Mouse (Mus musculus): Measurements from ENCODE around the gene Lrrc73. TPM values are rescaled to one million over a fixed set of nuclear protein-coding genes. Genes with fewer than 3 reads are reported as not detected.

Gene Lrrc73
- polyA plus RNA-seq, 1 experiment from 2014 or later: 0.62 TPM

GRCm38 (mm10) chr17:46275034-46275433 lies 21.7 kb downstream of the Lrrc73 start:
- 83% methylated on average over 6 of the region's 6 CpGs for WGBS
- peaks cover 11% of the 10 kb centered on the region; the same call in 1 of the 2 replicates for H3K36me3 ChIP-seq (ENCODE audit: control insufficient read depth, insufficient read depth, low read length)
- DNase-seq (ENCODE audit: low spot score): no peak

GRCm38 (mm10) chr17:46275506-46275905 lies 22.2 kb downstream of the Lrrc73 start:
- H3K27ac ChIP-seq (ENCODE audit: low read depth, low read length): no peak overlapping the region
- DNase-seq (ENCODE audit: low spot score) (no peak), ATAC-seq (replicated peaks; ENCODE audit: low FRiP score) (no peak)
- peaks cover 10% of the 10 kb centered on the region; the same call in 1 of the 2 replicates for H3K36me3 ChIP-seq (ENCODE audit: control insufficient read depth, insufficient read depth, low read length)
- WGBS: 68% methylated on average over 10 of the region's 10 CpGs
- no peaks in the 10 kb centered on the region for H3K9me3 ChIP-seq (ENCODE audit: control insufficient read depth, low read length)
- H3K4me3 ChIP-seq (ENCODE audit: low read depth, low read length): no peak overlapping the region
- no peaks in the 10 kb centered on the region for H3K27me3 ChIP-seq (replicated peaks; ENCODE audit: control insufficient read depth, insufficient read depth, low read length)
- H3K4me2 ChIP-seq: no peak overlapping the region
- peaks cover 4% of the 10 kb centered on the region for H3K4me1 ChIP-seq (replicated peaks; ENCODE audit: control insufficient read depth, insufficient read depth, low read length)
- H3K9ac ChIP-seq (ENCODE audit: low read depth, low read length): no peak overlapping the region

More at GRCm38 (mm10) chr17:46275034-46275433, 21.7 kb downstream of the Lrrc73 start:
- Histone ChIP-seq H3K4me3 (ENCODE audit: low read depth, low read length) (no peak overlapping the region), H3K27ac (ENCODE audit: low read depth, low read length) (no peak overlapping the region), H3K4me1 (replicated peaks; ENCODE audit: control insufficient read depth, insufficient read depth, low read length) (peaks cover 4% of the 10 kb centered on the region), H3K9ac (ENCODE audit: low read depth, low read length) (no peak overlapping the region), H3K9me3 (ENCODE audit: control insufficient read depth, low read length) (no peaks in the 10 kb centered on the region), H3K27me3 (replicated peaks; ENCODE audit: control insufficient read depth, insufficient read depth, low read length) (no peaks in the 10 kb centered on the region), H3K4me2 (no peak overlapping the region)
- no peak for ATAC-seq (replicated peaks; ENCODE audit: low FRiP score)

DNA sequence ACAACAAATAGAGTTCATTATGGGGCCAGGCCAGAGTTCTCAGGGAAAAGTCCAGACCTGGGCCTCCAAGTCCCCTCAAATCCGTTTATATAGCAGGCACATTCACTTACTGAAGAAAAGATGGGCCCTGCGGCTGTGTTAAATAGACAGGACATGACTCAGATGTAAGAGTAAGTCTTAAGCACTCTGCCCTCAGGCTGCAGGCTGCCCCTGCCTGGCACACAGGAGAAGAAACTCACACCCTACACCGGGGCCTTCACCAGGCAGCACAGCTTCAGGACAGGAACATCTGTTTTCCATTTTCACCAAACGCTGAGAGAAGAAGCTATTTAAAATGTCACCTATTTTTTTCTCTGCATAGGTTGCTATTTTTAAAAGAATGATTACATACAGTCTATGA lies 24.3 kb downstream of the Lrrc73 start:
- no peaks in the 10 kb centered on the region for H3K9me3 ChIP-seq (ENCODE audit: control insufficient read depth, low read length)
- H3K4me3 ChIP-seq (ENCODE audit: low read depth, low read length): no peak overlapping the region
- no peak overlapping the region for H3K4me2 ChIP-seq
- no peak overlapping the region for H3K27ac ChIP-seq (ENCODE audit: low read depth, low read length)
- H3K27me3 ChIP-seq (replicated peaks; ENCODE audit: control insufficient read depth, insufficient read depth, low read length): no peaks in the 10 kb centered on the region
- DNase-seq (ENCODE audit: low spot score): no peak
- no peak for ATAC-seq (replicated peaks; ENCODE audit: low FRiP score)
- H3K9ac ChIP-seq (ENCODE audit: low read depth, low read length): no peak overlapping the region
- H3K36me3 ChIP-seq (ENCODE audit: control insufficient read depth, insufficient read depth, low read length): peaks cover 8% of the 10 kb centered on the region; the same call in 1 of the 2 replicates
- H3K4me1 ChIP-seq (replicated peaks; ENCODE audit: control insufficient read depth, insufficient read depth, low read length): peaks cover 15% of the 10 kb centered on the region
- 73% methylated on average over 4 of the region's 4 CpGs for WGBS

DNA sequence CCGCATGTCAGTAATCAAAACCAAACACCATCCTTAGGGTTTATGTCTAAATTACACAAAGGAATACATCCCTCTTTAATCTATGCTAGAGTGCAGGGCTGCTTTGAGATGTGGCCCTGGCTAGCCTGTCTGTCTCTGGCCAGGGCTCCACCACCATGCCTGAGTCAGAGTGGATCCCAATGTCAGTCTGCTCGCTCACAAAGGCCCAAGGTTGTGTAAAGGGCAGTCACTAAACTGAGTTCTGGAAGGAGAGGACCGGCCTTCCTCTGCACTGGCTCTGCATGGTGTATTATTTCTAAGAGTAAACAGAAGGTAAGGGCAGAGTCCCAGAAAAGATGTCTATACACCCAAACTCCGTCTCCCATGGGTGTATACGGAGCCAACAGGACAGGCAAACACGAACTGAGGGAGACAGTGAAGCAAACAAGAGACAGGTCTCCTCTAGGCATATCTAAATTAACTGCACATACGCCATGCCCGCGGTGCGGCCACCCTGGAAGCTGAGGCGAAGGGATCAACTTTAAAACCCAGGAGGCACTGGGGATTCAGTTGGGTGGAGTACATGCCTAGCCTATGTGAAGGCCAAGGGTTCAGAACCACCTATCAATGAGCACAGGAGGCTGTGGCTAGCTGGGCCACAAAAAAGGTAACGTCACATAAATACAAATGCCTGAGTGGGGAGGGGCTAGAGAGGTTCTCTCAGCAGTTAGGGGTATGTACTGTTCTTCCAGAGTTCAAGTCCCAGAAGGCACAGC lies 24.9 kb downstream of the Lrrc73 start:
- no peak for ATAC-seq (replicated peaks; ENCODE audit: low FRiP score)
- peaks cover 8% of the 10 kb centered on the region; the same call in 1 of the 2 replicates for H3K36me3 ChIP-seq (ENCODE audit: control insufficient read depth, insufficient read depth, low read length)
- H3K9ac ChIP-seq (ENCODE audit: low read depth, low read length): no peak overlapping the region
- no peaks in the 10 kb centered on the region for H3K9me3 ChIP-seq (ENCODE audit: control insufficient read depth, low read length)
- no peak for DNase-seq (ENCODE audit: low spot score)
- no peaks in the 10 kb centered on the region for H3K27me3 ChIP-seq (replicated peaks; ENCODE audit: control insufficient read depth, insufficient read depth, low read length)
- H3K4me3 ChIP-seq (ENCODE audit: low read depth, low read length): no peak overlapping the region
- peaks cover 15% of the 10 kb centered on the region for H3K4me1 ChIP-seq (replicated peaks; ENCODE audit: control insufficient read depth, insufficient read depth, low read length)
- 88% methylated on average over 12 of the region's 12 CpGs for WGBS
- H3K4me2 ChIP-seq: no peak overlapping the region
- H3K27ac ChIP-seq (ENCODE audit: low read depth, low read length): no peak overlapping the region

- peaks cover 6% of the 10 kb centered on the region; the same call in 1 of the 2 replicates for H3K36me3 ChIP-seq (ENCODE audit: control insufficient read depth, insufficient read depth, low read length)
- WGBS: 0% methylated on average over 37 of the region's 37 CpGs
- H3K4me2 ChIP-seq: peak within 1 kb of the TSS; percentile 90
- H3K9ac ChIP-seq (ENCODE audit: low read depth, low read length): peak within 1 kb of the TSS; percentile 80
- peak within 1 kb of the TSS; percentile 80 for H3K27ac ChIP-seq (ENCODE audit: low read depth, low read length)
- peaks cover 10% of the 10 kb centered on the region for H3K4me1 ChIP-seq (replicated peaks; ENCODE audit: control insufficient read depth, insufficient read depth, low read length)
- ATAC-seq (replicated peaks; ENCODE audit: low FRiP score) (peak; percentile 94), DNase-seq (ENCODE audit: low spot score) (peak; percentile 89)
- no peaks in the 10 kb centered on the region for H3K9me3 ChIP-seq (ENCODE audit: control insufficient read depth, low read length)
- peak within 1 kb of the TSS; percentile 77 for H3K4me3 ChIP-seq (ENCODE audit: low read depth, low read length)
- H3K27me3 ChIP-seq (replicated peaks; ENCODE audit: control insufficient read depth, insufficient read depth, low read length): no peaks in the 10 kb centered on the region
These were observed 29.3 kb downstream of the Lrrc73 start, which contains the start of gene Tjap1 for GRCm38 (mm10) chr17:46282483-46283123. TSS of gene Tjap1 (minus strand) at chr17:46283026.

DNA sequence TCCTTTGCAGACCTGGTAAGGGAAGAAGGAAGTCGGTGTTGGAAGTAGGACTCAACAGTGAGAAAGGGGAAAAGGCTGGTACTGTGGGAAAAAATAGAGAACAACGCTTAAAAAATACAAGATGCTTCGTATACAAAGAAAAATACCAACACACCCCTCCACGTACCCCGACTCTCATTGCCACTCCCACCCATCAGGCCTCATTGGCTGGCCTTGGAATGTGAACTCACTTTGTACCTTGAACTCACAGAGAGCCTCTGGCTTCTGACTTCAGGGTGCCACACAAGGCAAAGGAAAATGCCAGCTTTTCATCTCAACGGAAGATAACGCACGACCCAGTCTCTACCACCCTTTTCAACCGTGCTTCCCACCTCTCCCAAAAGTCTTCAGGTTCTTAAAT lies 29.8 kb downstream of the Lrrc73 start:
- H3K9me3 ChIP-seq (ENCODE audit: control insufficient read depth, low read length): no peaks in the 10 kb centered on the region
- H3K4me2 ChIP-seq: peak overlapping the region; percentile 90
- peak overlapping the region; percentile 77 for H3K4me3 ChIP-seq (ENCODE audit: low read depth, low read length)
- peaks cover 10% of the 10 kb centered on the region for H3K4me1 ChIP-seq (replicated peaks; ENCODE audit: control insufficient read depth, insufficient read depth, low read length)
- DNase-seq (ENCODE audit: low spot score): no peak
- WGBS: 23% methylated on average over 9 of the region's 9 CpGs
- ATAC-seq (replicated peaks; ENCODE audit: low FRiP score): peak; percentile 53
- no peak overlapping the region for H3K27ac ChIP-seq (ENCODE audit: low read depth, low read length)
- H3K9ac ChIP-seq (ENCODE audit: low read depth, low read length): peak overlapping the region; percentile 80
- H3K36me3 ChIP-seq (ENCODE audit: control insufficient read depth, insufficient read depth, low read length): peaks cover 6% of the 10 kb centered on the region; the same call in 1 of the 2 replicates
- H3K27me3 ChIP-seq (replicated peaks; ENCODE audit: control insufficient read depth, insufficient read depth, low read length): no peaks in the 10 kb centered on the region

GRCm38 (mm10) chr17:46283911-46284310 lies 30.6 kb downstream of the Lrrc73 start:
- 81% methylated on average over 8 of the region's 8 CpGs for WGBS
- DNase-seq (ENCODE audit: low spot score): no peak
- Histone ChIP-seq H3K27ac (ENCODE audit: low read depth, low read length) (no peak overlapping the region), H3K27me3 (replicated peaks; ENCODE audit: control insufficient read depth, insufficient read depth, low read length) (no peaks in the 10 kb centered on the region), H3K4me3 (ENCODE audit: low read depth, low read length) (no peak overlapping the region), H3K4me2 (no peak overlapping the region), H3K36me3 (ENCODE audit: control insufficient read depth, insufficient read depth, low read length) (0 out of 2 replicates have a peak, but pooled peaks cover 6% of the 10 kb centered on the region), H3K9me3 (ENCODE audit: control insufficient read depth, low read length) (no peaks in the 10 kb centered on the region), H3K9ac (ENCODE audit: low read depth, low read length) (no peak overlapping the region), H3K4me1 (replicated peaks; ENCODE audit: control insufficient read depth, insufficient read depth, low read length) (peaks cover 10% of the 10 kb centered on the region)
- no peak for ATAC-seq (replicated peaks; ENCODE audit: low FRiP score)

DNA sequence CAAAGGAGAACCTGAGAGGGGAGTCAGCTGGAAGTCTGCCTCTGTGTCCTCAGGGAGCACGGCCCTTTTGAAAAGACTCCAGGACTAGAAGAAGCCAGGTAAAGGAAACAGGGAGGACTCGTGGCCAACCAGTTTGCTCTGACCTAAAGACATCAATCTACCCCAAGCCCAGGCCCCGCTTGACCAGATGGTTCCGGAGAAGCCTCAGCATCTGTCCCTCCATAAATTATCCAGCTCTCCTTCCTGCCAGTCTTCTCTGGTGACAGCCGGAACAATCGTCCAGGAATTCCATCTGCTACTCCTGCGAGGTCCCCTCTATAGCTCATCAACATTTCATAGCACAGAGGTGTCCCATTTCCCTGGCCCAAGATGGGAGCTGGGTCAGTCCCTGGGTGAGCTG lies 31.3 kb downstream of the Lrrc73 start:
- DNase-seq (ENCODE audit: low spot score) (no peak), ATAC-seq (replicated peaks; ENCODE audit: low FRiP score) (no peak)
- Histone ChIP-seq H3K9ac (ENCODE audit: low read depth, low read length) (no peak overlapping the region), H3K9me3 (ENCODE audit: control insufficient read depth, low read length) (no peaks in the 10 kb centered on the region), H3K4me3 (ENCODE audit: low read depth, low read length) (no peak overlapping the region), H3K27me3 (replicated peaks; ENCODE audit: control insufficient read depth, insufficient read depth, low read length) (no peaks in the 10 kb centered on the region), H3K4me2 (no peak overlapping the region), H3K36me3 (ENCODE audit: control insufficient read depth, insufficient read depth, low read length) (0 out of 2 replicates have a peak, but pooled peaks cover 6% of the 10 kb centered on the region), H3K4me1 (replicated peaks; ENCODE audit: control insufficient read depth, insufficient read depth, low read length) (peaks cover 10% of the 10 kb centered on the region), H3K27ac (ENCODE audit: low read depth, low read length) (no peak overlapping the region)
- 58% methylated on average over 7 of the region's 7 CpGs for WGBS
